Mouse (Mus musculus): ENCODE results near the gene Slc27a5.

DNA sequence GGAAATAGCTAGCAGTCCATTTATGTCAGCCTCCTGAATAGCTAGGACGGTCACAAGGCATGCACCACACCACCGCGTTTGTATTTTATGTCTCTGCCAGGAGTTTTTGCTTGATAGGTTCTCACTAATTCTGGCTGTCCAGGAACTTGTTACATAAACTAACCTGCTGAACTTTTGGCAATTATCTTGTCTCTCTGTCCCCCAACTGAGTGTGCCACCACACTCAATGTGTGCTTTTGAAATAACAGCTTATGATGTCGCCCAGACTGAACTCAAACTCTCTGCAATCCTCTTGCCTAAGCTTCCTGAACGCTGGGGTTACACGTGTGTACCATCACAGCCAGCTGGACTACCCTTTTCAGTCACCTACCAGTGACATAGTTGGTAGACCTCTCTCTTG lies 44.5 kb upstream of the Slc27a5 start:
- TF ChIP-seq CTCF (IDR thresholded peaks at IDR 0.05; ENCODE audit: insufficient read depth, low read depth, low read length) (no peak), POLR2A (IDR thresholded peaks at IDR 0.05; ENCODE audit: insufficient read depth, low read depth, low read length) (no peak)
